Mouse (Mus musculus) small intestine, adult 2 months (tissue): ENCODE results near the gene Boll.
"Not testable (repeated sequence)": the region's sequence is repeated elsewhere in the genome, so short reads cannot be mapped to it uniquely, and the experiment has no call there.

Experiments
- CTCF ChIP-seq: fragments of 200-500 bp; IDR thresholded peaks from 2 replicates; pipeline ENCODE4 v1.5.1; 2012; ENCODE audit warnings: low read depth, mild to moderate bottlenecking, control low read depth, inconsistent platforms, low read length, moderate library complexity, mixed read lengths; ENCODE audit not compliant: insufficient replicate concordance, insufficient read length; ENCODE audit errors: extremely low read depth
- POLR2A ChIP-seq: fragments of 200-500 bp; IDR thresholded peaks from 2 replicates; pipeline ENCODE4 v1.6.1; 2012; ENCODE audit warnings: low read depth, mild to moderate bottlenecking, control low read depth, inconsistent platforms, low read length, moderate library complexity

DNA sequence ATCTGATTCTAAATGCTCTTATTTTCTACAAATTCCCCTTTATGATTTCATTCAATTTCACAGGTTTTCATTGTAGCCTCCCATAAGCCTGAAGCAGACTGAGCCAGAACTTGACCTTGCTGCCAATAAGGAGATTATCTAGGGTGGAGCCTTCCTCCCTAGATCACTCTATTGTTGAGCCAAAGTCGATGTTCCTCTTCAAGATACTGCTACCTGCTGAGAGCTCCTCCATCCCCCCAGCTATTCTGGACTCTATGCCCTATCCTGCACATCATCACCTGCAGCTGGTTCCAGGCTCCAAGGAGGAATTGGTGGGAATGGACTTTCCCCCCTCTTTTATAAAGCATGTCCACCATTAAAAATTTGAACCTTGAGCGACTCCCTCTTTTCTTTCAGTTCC, 11.4 kb downstream of the Boll start:
- not testable (repeated sequence) for TF ChIP-seq POLR2A, CTCF
